Mouse (Mus musculus): ENCODE measurements around the gene Gm49387. TPM values are rescaled to one million over a fixed set of nuclear protein-coding genes. Genes with fewer than 3 reads are reported as not detected.
A peak's percentile ranks its signal among the peaks of the same experiment; 100 is the strongest.

Gm49387 gene
- polyA plus RNA-seq, 1 experiment: not detected

- no peaks in the 10 kb centered on the region for H3K27me3 ChIP-seq (replicated peaks; ENCODE audit: control insufficient read depth, insufficient read depth, low read length)
- WGBS: 49% methylated on average over 2 of the region's 2 CpGs
- no peaks in the 10 kb centered on the region for H3K36me3 ChIP-seq (ENCODE audit: control insufficient read depth, insufficient read depth, low read length)
- TF ChIP-seq CTCF (conservative IDR thresholded peaks at IDR 0.05; ENCODE audit: insufficient read depth, insufficient read length, low read depth, low read length): no peak
- no peak for TF ChIP-seq POLR2A (IDR thresholded peaks at IDR 0.05; ENCODE audit: low read depth, low read length)
- no peak overlapping the region for H3K4me3 ChIP-seq (ENCODE audit: insufficient read depth, low read depth, low read length)
- no peak overlapping the region for H3K27ac ChIP-seq (ENCODE audit: insufficient read depth, low read depth, low read length)
- no peak for DNase-seq
- H3K4me1 ChIP-seq (ENCODE audit: control insufficient read depth, insufficient read depth, low read length): no peaks in the 10 kb centered on the region; the same call in 1 of the 2 replicates
These were observed 119.4 kb downstream of the Gm49387 start for GRCm38 (mm10) chr14:31521318-31521717.

- Histone ChIP-seq H3K36me3 (ENCODE audit: control insufficient read depth, insufficient read depth, low read length) (no peaks in the 10 kb centered on the region), H3K4me3 (ENCODE audit: insufficient read depth, low read depth, low read length) (no peak overlapping the region), H3K27ac (ENCODE audit: insufficient read depth, low read depth, low read length) (no peak overlapping the region), H3K4me1 (ENCODE audit: control insufficient read depth, insufficient read depth, low read length) (no peaks in the 10 kb centered on the region; the same call in 1 of the 2 replicates), H3K27me3 (replicated peaks; ENCODE audit: control insufficient read depth, insufficient read depth, low read length) (no peaks in the 10 kb centered on the region)
- peak; percentile 65 for DNase-seq
- peak; percentile 80 for TF ChIP-seq CTCF (conservative IDR thresholded peaks at IDR 0.05; ENCODE audit: insufficient read depth, insufficient read length, low read depth, low read length)
- no peak for TF ChIP-seq POLR2A (IDR thresholded peaks at IDR 0.05; ENCODE audit: low read depth, low read length)
- WGBS: 15% methylated on average over 3 of the region's 3 CpGs
These were observed 121.5 kb downstream of the Gm49387 start for GRCm38 (mm10) chr14:31519165-31519564.

- 90% methylated on average over 2 of the region's 2 CpGs for WGBS
- H3K4me3 ChIP-seq (ENCODE audit: insufficient read depth, low read depth, low read length): no peak overlapping the region
- no peak for DNase-seq
- no peaks in the 10 kb centered on the region for H3K27me3 ChIP-seq (replicated peaks; ENCODE audit: control insufficient read depth, insufficient read depth, low read length)
- TF ChIP-seq CTCF (conservative IDR thresholded peaks at IDR 0.05; ENCODE audit: insufficient read depth, insufficient read length, low read depth, low read length): no peak
- TF ChIP-seq POLR2A (IDR thresholded peaks at IDR 0.05; ENCODE audit: low read depth, low read length): no peak
- no peak overlapping the region for H3K27ac ChIP-seq (ENCODE audit: insufficient read depth, low read depth, low read length)
- H3K4me1 ChIP-seq (ENCODE audit: control insufficient read depth, insufficient read depth, low read length): no peaks in the 10 kb centered on the region; the same call in 1 of the 2 replicates
- H3K36me3 ChIP-seq (ENCODE audit: control insufficient read depth, insufficient read depth, low read length): no peaks in the 10 kb centered on the region
These were observed 124.8 kb downstream of the Gm49387 start for GRCm38 (mm10) chr14:31515895-31516294.

- TF ChIP-seq CTCF (conservative IDR thresholded peaks at IDR 0.05; ENCODE audit: insufficient read depth, insufficient read length, low read depth, low read length): no peak
- TF ChIP-seq POLR2A (IDR thresholded peaks at IDR 0.05; ENCODE audit: low read depth, low read length): no peak
- WGBS: 89% methylated on average over 3 of the region's 3 CpGs
- Histone ChIP-seq H3K27me3 (replicated peaks; ENCODE audit: control insufficient read depth, insufficient read depth, low read length) (no peaks in the 10 kb centered on the region), H3K36me3 (ENCODE audit: control insufficient read depth, insufficient read depth, low read length) (peaks cover 5% of the 10 kb centered on the region), H3K27ac (ENCODE audit: insufficient read depth, low read depth, low read length) (no peak overlapping the region), H3K4me3 (ENCODE audit: insufficient read depth, low read depth, low read length) (no peak overlapping the region), H3K4me1 (ENCODE audit: control insufficient read depth, insufficient read depth, low read length) (no peaks in the 10 kb centered on the region)
- DNase-seq: no peak
These were observed 130.4 kb downstream of the Gm49387 start for GRCm38 (mm10) chr14:31510322-31510721.

- DNase-seq: peak; percentile 38
- WGBS: 97% methylated on average over 2 of the region's 2 CpGs
- H3K27ac ChIP-seq (ENCODE audit: insufficient read depth, low read depth, low read length): no peak overlapping the region
- no peak overlapping the region for H3K4me3 ChIP-seq (ENCODE audit: insufficient read depth, low read depth, low read length)
- H3K27me3 ChIP-seq (replicated peaks; ENCODE audit: control insufficient read depth, insufficient read depth, low read length): no peaks in the 10 kb centered on the region
- H3K4me1 ChIP-seq (ENCODE audit: control insufficient read depth, insufficient read depth, low read length): no peaks in the 10 kb centered on the region
- no peak for TF ChIP-seq CTCF (conservative IDR thresholded peaks at IDR 0.05; ENCODE audit: insufficient read depth, insufficient read length, low read depth, low read length)
- TF ChIP-seq POLR2A (IDR thresholded peaks at IDR 0.05; ENCODE audit: low read depth, low read length): no peak
- peaks cover 5% of the 10 kb centered on the region for H3K36me3 ChIP-seq (ENCODE audit: control insufficient read depth, insufficient read depth, low read length)
These were observed 130.8 kb downstream of the Gm49387 start for GRCm38 (mm10) chr14:31509911-31510310.

- no peak for TF ChIP-seq CTCF (conservative IDR thresholded peaks at IDR 0.05; ENCODE audit: insufficient read depth, insufficient read length, low read depth, low read length)
- TF ChIP-seq POLR2A (IDR thresholded peaks at IDR 0.05; ENCODE audit: low read depth, low read length): no peak
- 86% methylated on average over 6 of the region's 6 CpGs for WGBS
- DNase-seq: no peak
- Histone ChIP-seq H3K4me1 (ENCODE audit: control insufficient read depth, insufficient read depth, low read length) (no peaks in the 10 kb centered on the region), H3K4me3 (ENCODE audit: insufficient read depth, low read depth, low read length) (no peak overlapping the region), H3K36me3 (ENCODE audit: control insufficient read depth, insufficient read depth, low read length) (peaks cover 5% of the 10 kb centered on the region), H3K27ac (ENCODE audit: insufficient read depth, low read depth, low read length) (no peak overlapping the region), H3K27me3 (replicated peaks; ENCODE audit: control insufficient read depth, insufficient read depth, low read length) (no peaks in the 10 kb centered on the region)
These were observed 134.2 kb downstream of the Gm49387 start for GRCm38 (mm10) chr14:31506456-31506855.

- H3K27ac ChIP-seq (ENCODE audit: insufficient read depth, low read depth, low read length): no peak overlapping the region
- no peaks in the 10 kb centered on the region for H3K27me3 ChIP-seq (replicated peaks; ENCODE audit: control insufficient read depth, insufficient read depth, low read length)
- H3K4me1 ChIP-seq (ENCODE audit: control insufficient read depth, insufficient read depth, low read length): no peaks in the 10 kb centered on the region
- H3K4me3 ChIP-seq (ENCODE audit: insufficient read depth, low read depth, low read length): no peak overlapping the region
- H3K36me3 ChIP-seq (ENCODE audit: control insufficient read depth, insufficient read depth, low read length): peaks cover 5% of the 10 kb centered on the region
- WGBS: 89% methylated on average over 13 of the region's 13 CpGs
- no peak for DNase-seq
- TF ChIP-seq POLR2A (IDR thresholded peaks at IDR 0.05; ENCODE audit: low read depth, low read length) (no peak), CTCF (conservative IDR thresholded peaks at IDR 0.05; ENCODE audit: insufficient read depth, insufficient read length, low read depth, low read length) (no peak)
These were observed 137.3 kb downstream of the Gm49387 start for GRCm38 (mm10) chr14:31503406-31503805.

Other genes with a start within 250 kb of the Gm49387 start
- gene Sh3bp5, start 204.8 kb downstream of the Gm49387 start, polyA plus RNA-seq (2012; rRNA removed): 33.4 and 43.4 TPM in 2 replicates
- gene Eaf1, start 146.5 kb downstream of the Gm49387 start, polyA plus RNA-seq (2012; rRNA removed): 34.3 and 34.7 TPM in 2 replicates
- gene Mettl6, start 145.8 kb downstream of the Gm49387 start, polyA plus RNA-seq (2012; rRNA removed): 5.9 and 9.2 TPM in 2 replicates
- gene Colq, start 49.5 kb downstream of the Gm49387 start, polyA plus RNA-seq (2012; rRNA removed): 0.27 and 1.2 TPM in 2 replicates
- gene Btd, start 150 bp upstream of the Gm49387 start, polyA plus RNA-seq (2012; rRNA removed): 119 and 134 TPM in 2 replicates
- gene Hacl1, start 408 bp upstream of the Gm49387 start, polyA plus RNA-seq (2012; rRNA removed): 129 and 154 TPM in 2 replicates
- 7.0 and 7.5 TPM in 2 replicates for gene Ankrd28, start 189.8 kb upstream of the Gm49387 start, polyA plus RNA-seq (2012; rRNA removed)